Mouse (Mus musculus): ENCODE results near the gene Ccdc69. TPM values are rescaled to one million over a fixed set of nuclear protein-coding genes. Genes with fewer than 3 reads are reported as not detected.

Gene Ccdc69
- polyA plus RNA-seq, 1 experiment from 2014 or later = 3.5 TPM

GRCm38 (mm10) chr11:55084629-55085028 lies 6.7 kb upstream of the Ccdc69 start:
- H3K27me3 ChIP-seq (ENCODE audit: control insufficient read depth, insufficient read depth, low read depth, low read length) = no peaks in the 10 kb centered on the region
- no peaks in the 10 kb centered on the region for H3K36me3 ChIP-seq (ENCODE audit: control insufficient read depth, insufficient read depth, low read length)
- H3K4me2 ChIP-seq (ENCODE audit: low read depth, low read length) = no peak overlapping the region
- no peak overlapping the region for H3K27ac ChIP-seq (ENCODE audit: low read length)
- no peak overlapping the region for H3K9ac ChIP-seq (ENCODE audit: low read length)
- H3K9me3 ChIP-seq (ENCODE audit: control insufficient read depth, low read length) = no peaks in the 10 kb centered on the region; the same call in 1 of the 2 replicates
- no peak overlapping the region for H3K4me3 ChIP-seq (ENCODE audit: low read length)
- 71% methylated on average over 4 of the region's 4 CpGs for WGBS
- H3K4me1 ChIP-seq (replicated peaks; ENCODE audit: control insufficient read depth, insufficient read depth, low read length) = no peaks in the 10 kb centered on the region
- ATAC-seq (ENCODE audit: low read depth) = no peak

GRCm38 (mm10) chr11:55081206-55081605 lies 3.3 kb upstream of the Ccdc69 start:
- H3K27ac ChIP-seq (ENCODE audit: low read length) = no peak overlapping the region
- no peaks in the 10 kb centered on the region; the same call in 1 of the 2 replicates for H3K9me3 ChIP-seq (ENCODE audit: control insufficient read depth, low read length)
- H3K36me3 ChIP-seq (ENCODE audit: control insufficient read depth, insufficient read depth, low read length) = no peaks in the 10 kb centered on the region
- no peaks in the 10 kb centered on the region for H3K27me3 ChIP-seq (ENCODE audit: control insufficient read depth, insufficient read depth, low read depth, low read length)
- ATAC-seq (ENCODE audit: low read depth) = no peak
- 77% methylated on average over 9 of the region's 9 CpGs for WGBS
- no peak overlapping the region for H3K9ac ChIP-seq (ENCODE audit: low read length)
- no peak overlapping the region for H3K4me3 ChIP-seq (ENCODE audit: low read length)
- peaks cover 14% of the 10 kb centered on the region for H3K4me1 ChIP-seq (replicated peaks; ENCODE audit: control insufficient read depth, insufficient read depth, low read length)
- H3K4me2 ChIP-seq (ENCODE audit: low read depth, low read length) = no peak overlapping the region

- Histone ChIP-seq H3K36me3 (ENCODE audit: control insufficient read depth, insufficient read depth, low read length) (no peaks in the 10 kb centered on the region), H3K9ac (ENCODE audit: low read length) (no peak overlapping the region), H3K9me3 (ENCODE audit: control insufficient read depth, low read length) (no peaks in the 10 kb centered on the region; the same call in 1 of the 2 replicates), H3K27ac (ENCODE audit: low read length) (no peak overlapping the region), H3K4me2 (ENCODE audit: low read depth, low read length) (no peak overlapping the region), H3K27me3 (ENCODE audit: control insufficient read depth, insufficient read depth, low read depth, low read length) (no peaks in the 10 kb centered on the region), H3K4me1 (replicated peaks; ENCODE audit: control insufficient read depth, insufficient read depth, low read length) (peaks cover 18% of the 10 kb centered on the region), H3K4me3 (ENCODE audit: low read length) (no peak overlapping the region)
- no peak for ATAC-seq (ENCODE audit: low read depth)
- 90% methylated on average over 4 of the region's 4 CpGs for WGBS
Measured at GRCm38 (mm10) chr11:55079180-55079579, 1.2 kb upstream of the Ccdc69 start.

GRCm38 (mm10) chr11:55078502-55078901 lies 571 bp upstream of the Ccdc69 start:
- ATAC-seq (ENCODE audit: low read depth) = no peak
- WGBS = 44% methylated on average over 3 of the region's 3 CpGs
- Histone ChIP-seq H3K4me1 (replicated peaks; ENCODE audit: control insufficient read depth, insufficient read depth, low read length) (peaks cover 18% of the 10 kb centered on the region), H3K27ac (ENCODE audit: low read length) (no peak overlapping the region), H3K9ac (ENCODE audit: low read length) (peak overlapping the region; percentile 66), H3K36me3 (ENCODE audit: control insufficient read depth, insufficient read depth, low read length) (no peaks in the 10 kb centered on the region), H3K4me2 (ENCODE audit: low read depth, low read length) (no peak overlapping the region), H3K9me3 (ENCODE audit: control insufficient read depth, low read length) (no peaks in the 10 kb centered on the region; the same call in 1 of the 2 replicates), H3K4me3 (ENCODE audit: low read length) (no peak overlapping the region), H3K27me3 (ENCODE audit: control insufficient read depth, insufficient read depth, low read depth, low read length) (no peaks in the 10 kb centered on the region)

GRCm38 (mm10) chr11:55076234-55076633 lies 1.7 kb downstream of the Ccdc69 start:
- no peak for ATAC-seq (ENCODE audit: low read depth)
- no peak overlapping the region for H3K4me3 ChIP-seq (ENCODE audit: low read length)
- H3K4me2 ChIP-seq (ENCODE audit: low read depth, low read length) = no peak overlapping the region
- H3K9me3 ChIP-seq (ENCODE audit: control insufficient read depth, low read length) = no peaks in the 10 kb centered on the region; the same call in 1 of the 2 replicates
- no peaks in the 10 kb centered on the region for H3K36me3 ChIP-seq (ENCODE audit: control insufficient read depth, insufficient read depth, low read length)
- 87% methylated on average over 5 of the region's 5 CpGs for WGBS
- peaks cover 20% of the 10 kb centered on the region for H3K4me1 ChIP-seq (replicated peaks; ENCODE audit: control insufficient read depth, insufficient read depth, low read length)
- no peak overlapping the region for H3K9ac ChIP-seq (ENCODE audit: low read length)
- H3K27me3 ChIP-seq (ENCODE audit: control insufficient read depth, insufficient read depth, low read depth, low read length) = no peaks in the 10 kb centered on the region
- H3K27ac ChIP-seq (ENCODE audit: low read length) = no peak overlapping the region

- Histone ChIP-seq H3K36me3 (ENCODE audit: control insufficient read depth, insufficient read depth, low read length) (no peaks in the 10 kb centered on the region), H3K27me3 (ENCODE audit: control insufficient read depth, insufficient read depth, low read depth, low read length) (no peaks in the 10 kb centered on the region), H3K4me3 (ENCODE audit: low read length) (no peak overlapping the region), H3K4me2 (ENCODE audit: low read depth, low read length) (no peak overlapping the region), H3K4me1 (replicated peaks; ENCODE audit: control insufficient read depth, insufficient read depth, low read length) (peaks cover 20% of the 10 kb centered on the region), H3K27ac (ENCODE audit: low read length) (0 out of 2 replicates have a peak overlapping the region, but pooled peaks have one; percentile 13), H3K9ac (ENCODE audit: low read length) (no peak overlapping the region), H3K9me3 (ENCODE audit: control insufficient read depth, low read length) (no peaks in the 10 kb centered on the region; the same call in 1 of the 2 replicates)
- 25% methylated on average over 2 of the region's 2 CpGs for WGBS
- ATAC-seq (ENCODE audit: low read depth) = peak; percentile 60
Measured at GRCm38 (mm10) chr11:55075602-55076001, 2.3 kb downstream of the Ccdc69 start.

- Histone ChIP-seq H3K4me1 (replicated peaks; ENCODE audit: control insufficient read depth, insufficient read depth, low read length) (peaks cover 20% of the 10 kb centered on the region), H3K36me3 (ENCODE audit: control insufficient read depth, insufficient read depth, low read length) (no peaks in the 10 kb centered on the region), H3K4me2 (ENCODE audit: low read depth, low read length) (no peak overlapping the region), H3K27me3 (ENCODE audit: control insufficient read depth, insufficient read depth, low read depth, low read length) (no peaks in the 10 kb centered on the region), H3K27ac (ENCODE audit: low read length) (no peak overlapping the region), H3K9ac (ENCODE audit: low read length) (no peak overlapping the region), H3K9me3 (ENCODE audit: control insufficient read depth, low read length) (no peaks in the 10 kb centered on the region), H3K4me3 (ENCODE audit: low read length) (no peak overlapping the region)
- WGBS = 55% methylated on average over 10 of the region's 10 CpGs
- ATAC-seq (ENCODE audit: low read depth) = no peak
Measured at GRCm38 (mm10) chr11:55073191-55073590, 4.7 kb downstream of the Ccdc69 start.

GRCm38 (mm10) chr11:55072467-55072866 lies 5.5 kb downstream of the Ccdc69 start:
- Histone ChIP-seq H3K36me3 (ENCODE audit: control insufficient read depth, insufficient read depth, low read length) (no peaks in the 10 kb centered on the region), H3K4me2 (ENCODE audit: low read depth, low read length) (no peak overlapping the region), H3K27ac (ENCODE audit: low read length) (no peak overlapping the region), H3K9me3 (ENCODE audit: control insufficient read depth, low read length) (no peaks in the 10 kb centered on the region), H3K4me1 (replicated peaks; ENCODE audit: control insufficient read depth, insufficient read depth, low read length) (peaks cover 16% of the 10 kb centered on the region), H3K4me3 (ENCODE audit: low read length) (no peak overlapping the region), H3K27me3 (ENCODE audit: control insufficient read depth, insufficient read depth, low read depth, low read length) (no peaks in the 10 kb centered on the region), H3K9ac (ENCODE audit: low read length) (no peak overlapping the region)
- 83% methylated on average over 8 of the region's 8 CpGs for WGBS
- ATAC-seq (ENCODE audit: low read depth) = no peak

- no peaks in the 10 kb centered on the region for H3K9me3 ChIP-seq (ENCODE audit: control insufficient read depth, low read length)
- no peak overlapping the region for H3K27ac ChIP-seq (ENCODE audit: low read length)
- peaks cover 9% of the 10 kb centered on the region; the same call in 1 of the 2 replicates for H3K4me1 ChIP-seq (replicated peaks; ENCODE audit: control insufficient read depth, insufficient read depth, low read length)
- H3K9ac ChIP-seq (ENCODE audit: low read length) = no peak overlapping the region
- 75% methylated on average over 5 of the region's 5 CpGs for WGBS
- no peaks in the 10 kb centered on the region for H3K27me3 ChIP-seq (ENCODE audit: control insufficient read depth, insufficient read depth, low read depth, low read length)
- no peak overlapping the region for H3K4me3 ChIP-seq (ENCODE audit: low read length)
- no peaks in the 10 kb centered on the region for H3K36me3 ChIP-seq (ENCODE audit: control insufficient read depth, insufficient read depth, low read length)
- H3K4me2 ChIP-seq (ENCODE audit: low read depth, low read length) = no peak overlapping the region
- no peak for ATAC-seq (ENCODE audit: low read depth)
Measured at GRCm38 (mm10) chr11:55071344-55071743, 6.6 kb downstream of the Ccdc69 start.

GRCm38 (mm10) chr11:55069023-55069422 lies 8.9 kb downstream of the Ccdc69 start:
- 32% methylated on average over 2 of the region's 2 CpGs for WGBS
- no peaks in the 10 kb centered on the region for H3K36me3 ChIP-seq (ENCODE audit: control insufficient read depth, insufficient read depth, low read length)
- no peak overlapping the region for H3K4me2 ChIP-seq (ENCODE audit: low read depth, low read length)
- no peak overlapping the region for H3K9ac ChIP-seq (ENCODE audit: low read length)
- H3K4me3 ChIP-seq (ENCODE audit: low read length) = no peak overlapping the region
- peaks cover 5% of the 10 kb centered on the region; the same call in 1 of the 2 replicates for H3K4me1 ChIP-seq (replicated peaks; ENCODE audit: control insufficient read depth, insufficient read depth, low read length)
- H3K27me3 ChIP-seq (ENCODE audit: control insufficient read depth, insufficient read depth, low read depth, low read length) = no peaks in the 10 kb centered on the region
- H3K27ac ChIP-seq (ENCODE audit: low read length) = 0 out of 2 replicates have a peak overlapping the region, but pooled peaks have one; percentile 8
- no peaks in the 10 kb centered on the region for H3K9me3 ChIP-seq (ENCODE audit: control insufficient read depth, low read length)
- peak; percentile 81 for ATAC-seq (ENCODE audit: low read depth)
